Mouse (Mus musculus): ENCODE results near the gene Sfxn2.

The Sfxn2 gene

DNA sequence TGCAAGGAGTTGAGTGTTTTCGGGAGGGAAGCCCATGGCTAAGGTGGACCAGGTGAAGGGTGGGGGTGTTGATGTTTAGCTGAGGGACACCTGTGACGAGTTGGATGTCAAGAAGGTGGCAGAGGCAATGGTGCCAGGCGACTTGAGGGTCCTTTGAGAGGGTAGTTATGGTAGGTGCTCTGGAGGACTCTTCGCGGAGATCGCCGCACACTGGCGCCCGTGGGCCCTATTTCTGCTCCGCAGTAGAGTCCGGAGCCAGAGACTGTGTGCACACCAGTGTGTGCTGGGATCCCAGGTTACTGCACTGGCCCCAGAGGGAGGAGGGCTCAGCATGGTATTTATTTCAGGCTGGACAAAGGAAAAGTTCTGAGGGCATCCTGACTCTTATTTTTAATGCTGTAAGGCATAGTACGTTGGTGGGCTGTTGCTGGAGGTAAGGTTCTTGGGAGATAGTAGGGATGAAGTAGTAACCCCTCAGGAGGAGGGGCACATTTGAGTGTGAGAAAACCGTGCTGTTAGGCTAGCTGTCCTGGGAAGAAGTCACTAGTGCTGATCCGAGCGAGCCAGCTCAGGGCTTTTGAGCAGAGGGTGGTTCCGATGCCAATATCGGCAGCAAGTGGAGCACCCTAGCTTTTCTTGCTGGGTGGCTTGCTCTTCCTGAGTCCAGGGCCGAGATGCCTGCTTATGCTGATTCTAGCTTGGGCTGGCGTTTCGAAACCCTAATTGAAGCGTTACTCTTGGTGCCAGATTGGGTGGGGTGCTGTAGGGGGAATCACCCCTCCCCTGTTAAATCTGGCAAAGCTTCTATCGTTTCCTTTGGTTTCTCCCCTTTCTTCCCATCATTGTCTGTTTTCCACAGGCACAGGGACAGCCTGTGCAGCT, 26.5 kb downstream of the Sfxn2 start:
- DNase-seq (ENCODE audit: low read depth, low spot score): no peak

DNA sequence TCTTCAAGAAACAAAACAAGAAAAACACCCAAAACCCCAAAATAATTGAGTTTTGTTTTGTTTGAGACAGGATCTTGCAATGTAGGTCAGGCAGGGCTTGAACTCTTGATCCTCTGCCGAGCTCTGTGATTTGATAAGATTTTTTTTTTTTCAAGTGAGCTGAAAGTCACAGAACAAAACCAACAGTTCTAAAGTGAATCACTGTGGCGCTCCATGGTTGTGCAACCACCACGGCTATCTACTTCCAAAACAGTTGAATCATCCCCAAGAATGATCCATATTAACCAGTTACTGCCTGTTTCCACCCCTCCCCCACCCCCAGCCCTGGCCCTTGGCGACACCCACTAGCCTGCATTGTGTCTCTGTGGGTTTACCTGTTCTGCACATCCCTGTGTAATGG, 27.2 kb downstream of the Sfxn2 start:
- DNase-seq (ENCODE audit: low read depth, low spot score): no peak

DNA sequence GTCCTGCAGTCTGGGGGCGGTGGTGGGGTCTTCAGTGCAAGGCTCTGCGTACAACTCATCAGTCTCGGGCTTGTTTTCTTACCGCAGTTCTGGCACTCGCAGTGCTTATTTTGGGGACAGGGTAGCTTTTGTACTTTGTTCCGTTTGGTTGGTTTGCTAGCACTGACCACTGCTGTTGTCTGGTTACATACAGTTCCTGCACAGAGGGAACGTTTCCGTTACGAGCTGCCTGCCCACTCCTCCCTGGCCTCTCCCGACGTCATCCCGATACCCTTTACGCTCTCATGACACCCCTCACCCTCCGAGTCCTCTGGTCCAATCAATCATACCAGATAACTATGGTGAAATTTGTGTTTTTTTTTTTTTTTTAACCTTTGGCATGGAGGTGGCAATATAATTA, 28.3 kb downstream of the Sfxn2 start:
- no peak for DNase-seq (ENCODE audit: low read depth, low spot score)

- no peak for DNase-seq (ENCODE audit: low read depth, low spot score)
Measured at GRCm38 (mm10) chr19:46602406-46602805, 29.2 kb downstream of the Sfxn2 start.

GRCm38 (mm10) chr19:46606718-46607117, 33.6 kb downstream of the Sfxn2 start:
- peak; percentile 54 for DNase-seq (ENCODE audit: low read depth, low spot score)

GRCm38 (mm10) chr19:46607424-46607823, 34.3 kb downstream of the Sfxn2 start:
- peak; percentile 61 for DNase-seq (ENCODE audit: low read depth, low spot score)

GRCm38 (mm10) chr19:46608158-46608557, 35.0 kb downstream of the Sfxn2 start:
- no peak for DNase-seq (ENCODE audit: low read depth, low spot score)

- DNase-seq (ENCODE audit: low read depth, low spot score): no peak
Measured at GRCm38 (mm10) chr19:46616378-46616777, 43.2 kb downstream of the Sfxn2 start.

- peak; percentile 78 for DNase-seq (ENCODE audit: low read depth, low spot score)
Measured at GRCm38 (mm10) chr19:46617361-46617760, 44.2 kb downstream of the Sfxn2 start.

- peak; percentile 73 for DNase-seq (ENCODE audit: low read depth, low spot score)
Measured at GRCm38 (mm10) chr19:46618322-46618721, 45.2 kb downstream of the Sfxn2 start.

DNA sequence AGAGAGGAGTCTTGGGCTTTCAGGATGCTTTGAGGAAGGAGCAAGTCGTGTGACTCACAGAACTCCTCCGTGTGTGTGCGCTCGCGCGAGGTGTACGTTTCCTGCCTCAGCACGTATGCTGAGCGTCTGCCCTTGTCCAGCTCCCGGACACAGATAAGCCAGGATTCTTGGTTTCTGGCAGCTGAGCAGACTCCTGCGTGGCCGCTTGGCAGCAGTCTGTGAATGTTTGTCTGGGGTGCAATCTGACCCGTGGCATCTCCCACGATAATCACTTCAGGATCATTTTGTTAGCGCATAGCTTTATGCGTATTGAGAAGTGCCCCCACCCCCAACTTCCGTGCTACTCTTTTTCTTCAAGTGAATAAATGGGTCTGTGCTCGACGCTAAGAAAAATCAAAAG, 45.8 kb downstream of the Sfxn2 start:
- peak; percentile 60 for DNase-seq (ENCODE audit: low read depth, low spot score)

- DNase-seq (ENCODE audit: low read depth, low spot score): no peak
Measured at GRCm38 (mm10) chr19:46619518-46619917, 46.4 kb downstream of the Sfxn2 start.

DNA sequence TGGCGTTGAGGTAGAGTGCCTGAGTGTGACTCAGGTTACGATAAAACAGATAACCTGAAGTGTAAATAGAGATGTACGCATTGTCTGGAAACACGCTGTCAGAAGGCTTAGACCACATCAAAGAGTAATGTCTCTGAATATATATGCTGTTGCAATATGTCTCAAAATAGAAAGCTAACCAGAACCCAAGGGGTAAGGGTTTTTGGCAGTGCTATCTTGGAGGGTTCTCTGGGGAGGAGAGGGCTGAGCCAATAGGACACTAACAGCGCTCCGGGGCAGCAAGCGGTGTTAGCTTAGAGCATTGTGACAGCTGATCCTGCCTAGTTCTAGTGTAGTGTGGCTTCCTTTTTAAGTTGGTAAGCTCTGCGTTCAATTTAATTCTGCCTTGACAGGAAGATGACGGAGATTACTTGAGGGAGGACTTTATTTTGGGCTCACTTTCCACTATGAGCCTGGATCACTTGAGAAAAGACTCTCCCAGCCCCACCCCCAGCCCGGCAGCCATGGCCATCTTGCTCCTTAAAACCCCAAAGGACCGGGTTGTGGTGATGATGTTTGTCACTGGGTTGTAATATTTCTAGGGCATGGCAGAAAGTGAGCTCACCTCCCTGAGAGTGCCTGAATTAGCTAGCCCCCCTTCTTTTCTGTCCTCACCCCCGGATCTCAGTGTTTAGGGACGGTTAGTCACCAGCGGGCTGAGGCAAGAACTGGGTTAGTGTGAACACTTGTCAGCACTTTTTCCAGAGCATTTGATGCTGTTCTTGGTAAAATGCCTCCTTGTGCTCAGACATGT, 47.0 kb downstream of the Sfxn2 start:
- DNase-seq (ENCODE audit: low read depth, low spot score): peak; percentile 94

- DNase-seq (ENCODE audit: low read depth, low spot score): peak; percentile 42
Measured at GRCm38 (mm10) chr19:46621236-46622183, 48.3 kb downstream of the Sfxn2 start.

DNA sequence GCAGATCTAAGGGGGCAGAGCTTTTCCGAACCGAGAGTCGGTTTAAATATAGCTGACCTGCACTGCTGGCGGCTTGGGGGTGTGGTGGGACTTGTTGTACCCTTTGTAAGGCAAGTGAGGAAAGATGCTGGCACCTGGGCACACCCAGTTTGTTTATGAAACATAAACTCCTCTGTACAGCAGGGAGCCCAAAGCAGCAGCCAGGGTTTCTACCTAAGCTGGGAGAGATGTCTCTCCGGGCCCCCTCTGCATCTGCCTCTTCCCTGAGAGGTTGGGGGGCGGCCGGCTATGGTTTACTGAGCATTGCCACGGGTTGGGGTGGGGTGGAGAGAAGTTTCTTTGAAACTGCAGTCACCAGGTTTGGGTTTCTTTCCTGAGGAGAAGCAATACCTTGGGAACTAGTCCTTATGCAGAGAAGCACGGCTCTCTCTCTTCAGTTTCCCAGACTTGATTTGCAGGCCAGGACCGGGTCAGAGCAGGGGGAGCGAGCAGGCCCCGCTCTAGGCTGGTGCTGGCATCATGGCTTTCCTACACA, 49.6 kb downstream of the Sfxn2 start:
- no peak for DNase-seq (ENCODE audit: low read depth, low spot score)

DNA sequence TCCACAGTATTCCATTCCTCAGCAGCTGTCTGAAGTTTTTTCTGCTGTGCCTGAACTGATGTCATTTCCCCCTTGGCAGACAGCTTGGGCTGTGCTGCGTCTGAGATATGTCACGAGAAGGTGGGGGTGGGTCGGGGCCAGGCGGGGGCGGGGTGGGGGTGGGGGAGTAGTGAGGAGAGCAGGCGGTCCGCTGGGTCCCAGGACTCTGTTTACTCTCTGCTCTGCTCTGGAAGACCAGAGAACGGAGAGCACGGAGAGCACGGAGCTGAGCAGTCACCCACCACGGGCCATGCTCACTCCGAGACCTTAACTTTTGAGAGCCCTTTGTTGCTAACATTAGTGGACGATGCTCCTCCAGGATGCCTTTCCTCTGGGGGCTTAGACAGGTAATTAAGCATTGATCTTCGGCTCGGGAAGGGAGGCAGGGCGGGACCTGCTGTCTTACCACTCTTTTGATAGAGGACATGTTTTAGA, 50.1 kb downstream of the Sfxn2 start:
- DNase-seq (ENCODE audit: low read depth, low spot score): no peak

DNA sequence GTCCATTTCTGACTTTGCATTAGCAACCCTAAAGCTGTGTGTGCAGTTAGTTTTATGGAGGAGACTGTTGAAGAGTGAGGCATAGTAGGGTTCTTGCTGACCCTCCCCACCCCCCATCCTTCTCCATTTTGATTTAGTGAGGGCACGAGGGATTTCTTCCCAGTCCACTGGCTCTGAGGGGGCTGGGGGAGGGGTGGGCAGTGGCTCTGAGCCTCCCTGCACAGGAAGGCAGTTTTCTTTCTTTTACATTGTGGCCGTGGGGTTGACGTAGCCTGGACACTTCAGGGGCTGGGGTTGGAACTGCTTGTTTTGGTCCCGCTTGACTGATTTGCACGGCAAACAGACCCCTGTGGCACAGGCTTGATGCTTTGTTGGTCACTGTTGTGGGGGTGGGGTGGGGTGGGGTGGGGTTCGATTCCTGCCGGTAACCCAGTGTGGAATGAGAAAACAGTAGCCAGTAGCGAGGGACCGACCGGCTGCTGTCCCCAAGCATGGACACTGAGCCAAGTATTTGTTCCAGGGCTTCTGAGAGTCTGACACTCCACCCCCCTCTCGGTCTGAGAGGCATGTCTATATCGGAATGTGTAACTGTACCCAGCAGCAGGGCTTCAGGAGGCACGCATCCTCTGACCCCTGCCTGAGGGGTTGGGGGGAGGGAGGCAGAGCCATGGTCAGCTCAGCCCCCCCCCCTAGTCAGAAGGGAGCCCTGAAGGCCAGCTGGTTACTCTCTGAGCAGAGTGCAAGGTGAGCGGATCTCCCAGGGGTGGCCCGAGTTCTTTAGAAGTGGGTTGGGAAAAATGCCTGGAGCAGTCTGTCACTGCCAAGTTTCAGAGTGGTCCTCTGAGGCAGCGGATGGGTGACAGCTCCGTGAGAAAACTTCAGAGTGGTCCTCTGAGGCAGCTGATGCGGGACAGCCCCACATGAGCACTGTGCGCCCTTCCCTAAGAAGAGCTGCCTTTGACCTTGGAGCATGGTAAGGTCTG, 50.9 kb downstream of the Sfxn2 start:
- no peak for DNase-seq (ENCODE audit: low read depth, low spot score)

GRCm38 (mm10) chr19:46625015-46625414, 51.9 kb downstream of the Sfxn2 start:
- no peak for DNase-seq (ENCODE audit: low read depth, low spot score)

DNA sequence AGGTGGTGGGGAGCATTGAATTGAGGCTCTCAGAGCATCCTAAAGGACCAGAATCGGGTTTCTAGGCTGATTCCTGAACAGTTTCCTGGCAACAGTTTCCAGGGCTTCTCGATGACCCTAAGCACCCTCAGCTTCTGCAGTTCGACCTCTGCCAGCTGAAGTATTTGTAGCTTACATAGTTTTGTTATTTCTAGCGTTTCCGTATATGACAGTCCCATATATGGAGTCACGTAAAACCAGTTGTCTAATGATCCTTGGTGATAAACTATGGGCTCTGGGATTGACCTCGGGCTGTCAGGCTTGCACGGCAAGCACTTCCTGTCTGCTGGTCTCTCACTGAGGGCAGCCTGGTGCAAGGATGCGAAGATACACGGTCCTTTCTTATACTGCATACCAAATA, 52.4 kb downstream of the Sfxn2 start:
- DNase-seq (ENCODE audit: low read depth, low spot score): no peak

- no peak for DNase-seq (ENCODE audit: low read depth, low spot score)
Measured at GRCm38 (mm10) chr19:46628403-46628802, 55.2 kb downstream of the Sfxn2 start.

All from CD4-positive helper T cell, adult 2 months (primary cell).